Mouse (Mus musculus): ENCODE results near the gene Apbb2. TPM values are rescaled to one million over a fixed set of nuclear protein-coding genes. Genes with fewer than 3 reads are reported as not detected.

Gene Apbb2
- polyA plus RNA-seq, 1 experiment, result 19.1 TPM

DNA sequence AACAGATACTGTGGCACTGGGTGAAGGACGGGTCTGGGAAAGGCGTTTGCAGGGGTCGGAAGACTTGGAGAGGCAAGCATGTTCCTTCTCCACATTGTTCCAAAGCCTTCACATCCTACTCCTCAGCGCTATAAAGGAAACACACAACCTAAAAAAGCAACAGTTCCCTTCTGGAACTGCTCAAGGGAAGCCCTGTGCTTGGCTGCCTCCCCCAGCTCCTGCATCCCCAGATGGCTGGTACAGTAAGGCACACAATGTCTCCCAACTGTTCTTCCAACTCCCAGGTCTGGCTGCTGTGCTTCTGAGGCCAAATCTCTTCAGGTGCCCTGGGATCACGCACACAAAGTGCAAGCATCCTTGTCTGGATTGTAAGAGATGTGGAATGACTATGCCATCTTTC is 302.8 kb downstream of the Apbb2 start:
- Histone ChIP-seq H3ac (ENCODE audit: control insufficient read depth, insufficient read length) (no peak overlapping the region), H3K27me3 (ENCODE audit: control insufficient read depth, insufficient read depth, insufficient read length) (no peaks in the 10 kb centered on the region), H3K4me3 (no peak overlapping the region), H3K36me3 (ENCODE audit: control insufficient read depth, insufficient read depth) (peaks cover 1% of the 10 kb centered on the region), H3K4me2 (ENCODE audit: low read depth) (no peak overlapping the region), H3K79me2 (ENCODE audit: control insufficient read depth, insufficient read depth) (no peaks in the 10 kb centered on the region)
- no peak for TF ChIP-seq POLR2A (IDR thresholded peaks at IDR 0.05; ENCODE audit: insufficient read length, low read depth)
- no peak for TF ChIP-seq MAX (IDR thresholded peaks at IDR 0.05; ENCODE audit: low read depth)
- TF ChIP-seq SRF (IDR thresholded peaks at IDR 0.05; ENCODE audit: control insufficient read depth, insufficient read length, low read depth), result no peak
- TF ChIP-seq E2F4 (IDR thresholded peaks at IDR 0.05; ENCODE audit: insufficient read depth), result no peak
- TF ChIP-seq POLR2AphosphoS2 (IDR thresholded peaks at IDR 0.05; ENCODE audit: insufficient read length, low read depth), result no peak
- no peak for TF ChIP-seq TCF3 (IDR thresholded peaks at IDR 0.05; ENCODE audit: insufficient read length, low read depth)
- no peak for TF ChIP-seq USF1 (IDR thresholded peaks at IDR 0.05; ENCODE audit: low read depth)
- no peak for TF ChIP-seq MYOG (IDR thresholded peaks at IDR 0.05; ENCODE audit: control insufficient read depth in 1 of 3, insufficient read depth in 1 of 3, insufficient read length in 2 of 3, low read depth in 2 of 3)
- no peak for TF ChIP-seq CEBPB (IDR thresholded peaks at IDR 0.05; ENCODE audit: insufficient read depth, poor library complexity, severe bottlenecking)
- TF ChIP-seq REST (IDR thresholded peaks at IDR 0.05; ENCODE audit: insufficient read depth, insufficient read length), result no peak
- no peak for TF ChIP-seq MYOD1 (IDR thresholded peaks at IDR 0.05; ENCODE audit: control insufficient read depth in 1 of 3, insufficient read length in 2 of 3, low read depth in 2 of 3)
- TF ChIP-seq TCF12 (IDR thresholded peaks at IDR 0.05; ENCODE audit: insufficient read depth, poor library complexity, severe bottlenecking), result no peak

DNA sequence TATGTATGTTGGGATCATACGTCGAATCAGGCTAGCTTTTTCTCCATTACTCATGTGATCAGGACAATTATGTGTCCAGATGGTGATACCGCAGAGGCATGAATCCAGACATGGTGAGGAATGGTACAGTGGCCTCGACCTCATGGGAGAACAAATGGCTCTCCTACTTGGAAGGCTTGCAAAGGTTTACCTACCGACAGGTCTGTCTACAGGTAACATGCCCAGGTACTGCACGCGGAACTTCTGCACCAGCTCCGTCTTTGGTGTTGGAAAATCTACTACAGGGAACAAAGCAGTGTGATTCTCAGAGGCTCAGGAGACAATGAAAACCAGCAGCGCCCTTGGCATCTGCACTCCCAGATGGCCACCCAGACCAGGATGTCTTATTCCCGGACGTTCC is 307.8 kb downstream of the Apbb2 start:
- Histone ChIP-seq H3K36me3 (ENCODE audit: control insufficient read depth, insufficient read depth) (peaks cover 16% of the 10 kb centered on the region), H3K27me3 (ENCODE audit: control insufficient read depth, insufficient read depth, insufficient read length) (no peaks in the 10 kb centered on the region), H3ac (ENCODE audit: control insufficient read depth, insufficient read length) (no peak overlapping the region), H3K79me2 (ENCODE audit: control insufficient read depth, insufficient read depth) (no peaks in the 10 kb centered on the region), H3K4me3 (no peak overlapping the region), H3K4me2 (ENCODE audit: low read depth) (no peak overlapping the region)
- no peak for TF ChIP-seq CEBPB (IDR thresholded peaks at IDR 0.05; ENCODE audit: insufficient read depth, poor library complexity, severe bottlenecking)
- TF ChIP-seq SRF (IDR thresholded peaks at IDR 0.05; ENCODE audit: control insufficient read depth, insufficient read length, low read depth), result no peak
- TF ChIP-seq MYOD1 (IDR thresholded peaks at IDR 0.05; ENCODE audit: control insufficient read depth in 1 of 3, insufficient read length in 2 of 3, low read depth in 2 of 3), result no peak
- TF ChIP-seq TCF12 (IDR thresholded peaks at IDR 0.05; ENCODE audit: insufficient read depth, poor library complexity, severe bottlenecking), result no peak
- no peak for TF ChIP-seq MYOG (IDR thresholded peaks at IDR 0.05; ENCODE audit: control insufficient read depth in 1 of 3, insufficient read depth in 1 of 3, insufficient read length in 2 of 3, low read depth in 2 of 3)
- no peak for TF ChIP-seq USF1 (IDR thresholded peaks at IDR 0.05; ENCODE audit: low read depth)
- TF ChIP-seq MAX (IDR thresholded peaks at IDR 0.05; ENCODE audit: low read depth), result no peak
- no peak for TF ChIP-seq REST (IDR thresholded peaks at IDR 0.05; ENCODE audit: insufficient read depth, insufficient read length)
- no peak for TF ChIP-seq TCF3 (IDR thresholded peaks at IDR 0.05; ENCODE audit: insufficient read length, low read depth)
- no peak for TF ChIP-seq E2F4 (IDR thresholded peaks at IDR 0.05; ENCODE audit: insufficient read depth)
- TF ChIP-seq POLR2A (IDR thresholded peaks at IDR 0.05; ENCODE audit: insufficient read length, low read depth), result no peak
- no peak for TF ChIP-seq POLR2AphosphoS2 (IDR thresholded peaks at IDR 0.05; ENCODE audit: insufficient read length, low read depth)

DNA sequence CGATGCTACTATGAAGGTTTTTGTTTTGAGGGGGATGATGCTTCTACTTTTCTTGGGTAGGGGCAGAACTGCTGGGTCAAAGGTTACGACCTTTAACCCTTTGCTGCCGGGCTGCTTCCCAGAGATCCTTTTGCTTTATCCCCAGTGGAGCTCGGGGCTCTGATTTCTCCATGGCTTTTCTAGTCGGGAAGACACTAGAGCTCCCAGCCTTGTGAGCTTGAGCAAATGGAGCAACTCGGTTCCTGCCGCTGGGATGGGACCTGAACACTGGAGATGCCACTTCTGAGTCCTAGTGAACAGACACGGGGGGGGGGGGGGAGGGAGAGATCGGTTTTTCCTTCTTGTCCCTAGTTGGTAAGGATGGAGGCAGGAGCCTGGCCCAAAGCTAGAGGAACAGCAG is 308.3 kb downstream of the Apbb2 start:
- Histone ChIP-seq H3K36me3 (ENCODE audit: control insufficient read depth, insufficient read depth) (peaks cover 16% of the 10 kb centered on the region), H3K4me3 (no peak overlapping the region), H3ac (ENCODE audit: control insufficient read depth, insufficient read length) (no peak overlapping the region), H3K4me2 (ENCODE audit: low read depth) (no peak overlapping the region), H3K79me2 (ENCODE audit: control insufficient read depth, insufficient read depth) (no peaks in the 10 kb centered on the region), H3K27me3 (ENCODE audit: control insufficient read depth, insufficient read depth, insufficient read length) (no peaks in the 10 kb centered on the region)
- no peak for TF ChIP-seq POLR2A (IDR thresholded peaks at IDR 0.05; ENCODE audit: insufficient read length, low read depth)
- no peak for TF ChIP-seq MYOD1 (IDR thresholded peaks at IDR 0.05; ENCODE audit: control insufficient read depth in 1 of 3, insufficient read length in 2 of 3, low read depth in 2 of 3)
- TF ChIP-seq USF1 (IDR thresholded peaks at IDR 0.05; ENCODE audit: low read depth), result no peak
- TF ChIP-seq REST (IDR thresholded peaks at IDR 0.05; ENCODE audit: insufficient read depth, insufficient read length), result no peak
- TF ChIP-seq MYOG (IDR thresholded peaks at IDR 0.05; ENCODE audit: control insufficient read depth in 1 of 3, insufficient read depth in 1 of 3, insufficient read length in 2 of 3, low read depth in 2 of 3), result no peak
- no peak for TF ChIP-seq SRF (IDR thresholded peaks at IDR 0.05; ENCODE audit: control insufficient read depth, insufficient read length, low read depth)

DNA sequence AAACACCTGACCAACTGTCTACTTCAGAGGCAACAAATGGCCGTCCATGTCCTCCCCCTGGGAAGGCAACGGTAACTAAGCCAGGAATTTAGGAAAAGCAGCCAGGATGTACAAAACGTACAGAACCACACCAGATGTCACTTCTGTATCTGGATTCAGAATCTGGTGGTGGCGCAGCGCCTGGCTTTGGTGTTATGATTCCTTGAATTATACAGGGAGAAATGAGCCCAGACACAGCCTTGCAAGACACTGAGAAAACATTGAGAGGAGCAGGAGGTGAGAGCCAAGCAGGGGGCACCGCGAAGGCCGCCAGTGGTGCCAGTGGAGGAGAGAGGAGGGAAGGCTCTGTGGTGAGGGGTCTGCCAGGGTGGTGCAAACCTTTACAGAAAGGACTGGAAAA is 313.1 kb downstream of the Apbb2 start:
- Histone ChIP-seq H3K27me3 (ENCODE audit: control insufficient read depth, insufficient read depth, insufficient read length) (no peaks in the 10 kb centered on the region), H3K4me3 (no peak overlapping the region), H3K4me2 (ENCODE audit: low read depth) (no peak overlapping the region), H3K36me3 (ENCODE audit: control insufficient read depth, insufficient read depth) (peaks cover 15% of the 10 kb centered on the region), H3K79me2 (ENCODE audit: control insufficient read depth, insufficient read depth) (no peaks in the 10 kb centered on the region), H3ac (ENCODE audit: control insufficient read depth, insufficient read length) (no peak overlapping the region)
- TF ChIP-seq TCF3 (IDR thresholded peaks at IDR 0.05; ENCODE audit: insufficient read length, low read depth) (no peak), E2F4 (IDR thresholded peaks at IDR 0.05; ENCODE audit: insufficient read depth) (no peak), TCF12 (IDR thresholded peaks at IDR 0.05; ENCODE audit: insufficient read depth, poor library complexity, severe bottlenecking) (no peak), MYOD1 (IDR thresholded peaks at IDR 0.05; ENCODE audit: control insufficient read depth in 1 of 3, insufficient read length in 2 of 3, low read depth in 2 of 3) (no peak), USF1 (IDR thresholded peaks at IDR 0.05; ENCODE audit: low read depth) (no peak), MYOG (IDR thresholded peaks at IDR 0.05; ENCODE audit: control insufficient read depth in 1 of 3, insufficient read depth in 1 of 3, insufficient read length in 2 of 3, low read depth in 2 of 3) (no peak), MAX (IDR thresholded peaks at IDR 0.05; ENCODE audit: low read depth) (no peak), REST (IDR thresholded peaks at IDR 0.05; ENCODE audit: insufficient read depth, insufficient read length) (no peak)
